Mouse (Mus musculus) myocyte (in vitro differentiated cells): ENCODE results near the gene Chmp4b. TPM values are rescaled to one million over a fixed set of nuclear protein-coding genes. Genes with fewer than 3 reads are reported as not detected.

Source experiments
- H3K27me3 ChIP-seq: one replicate; pipeline ENCODE4 v1.6.1; 2011; ENCODE audit not compliant: control insufficient read depth, insufficient read depth, insufficient read length
- H3K36me3 ChIP-seq: one replicate; pipeline ENCODE4 v1.6.1; 2011; ENCODE audit not compliant: control insufficient read depth, insufficient read depth
- H3K4me2 ChIP-seq: one replicate; pipeline ENCODE4 v1.6.1; 2011; ENCODE audit warnings: low read depth, control low read depth
- H3K4me3 ChIP-seq: one replicate; pipeline ENCODE4 v1.5.1; 2011; ENCODE audit warnings: mild to moderate bottlenecking, control low read depth, moderate library complexity
- H3K79me2 ChIP-seq: one replicate; pipeline ENCODE4 v1.6.1; 2011; ENCODE audit not compliant: control insufficient read depth, insufficient read depth
- H3ac ChIP-seq: one replicate; pipeline ENCODE4 v1.6.1; 2011; ENCODE audit not compliant: control insufficient read depth, insufficient read length
- CEBPB ChIP-seq: IDR thresholded peaks from 2 replicates; pipeline ENCODE4 v1.6.1; 2011; ENCODE audit warnings: mild to moderate bottlenecking, moderate library complexity; ENCODE audit not compliant: poor library complexity, insufficient read depth, severe bottlenecking
- E2F4 ChIP-seq: IDR thresholded peaks from one replicate; pipeline ENCODE4 v1.6.1; 2011; ENCODE audit warnings: mild to moderate bottlenecking, control low read depth, moderate library complexity; ENCODE audit not compliant: insufficient read depth
- MAX ChIP-seq: IDR thresholded peaks from one replicate; pipeline ENCODE4 v1.6.1; 2011; ENCODE audit warnings: low read depth, mild to moderate bottlenecking, control low read depth
- MYOD1 ChIP-seq, 3 experiments: IDR thresholded peaks; one replicate each; pipeline ENCODE4 v1.6.1; 2011; ENCODE audit warnings: control low read depth in 2 of 3, low read depth in 2 of 3, mild to moderate bottlenecking in 2 of 3, moderate library complexity in 1 of 3; ENCODE audit not compliant: insufficient read length in 2 of 3, control insufficient read depth in 1 of 3
- MYOG ChIP-seq, 3 experiments: IDR thresholded peaks; one replicate each; pipeline ENCODE4 v1.6.1; 2011; ENCODE audit warnings: control low read depth in 2 of 3, low read depth in 2 of 3, mild to moderate bottlenecking in 2 of 3; ENCODE audit not compliant: insufficient read length in 2 of 3, control insufficient read depth in 1 of 3, insufficient read depth in 1 of 3
- POLR2A ChIP-seq: IDR thresholded peaks from one replicate; pipeline ENCODE4 v1.6.1; 2011; ENCODE audit warnings: low read depth, mild to moderate bottlenecking, control low read depth, moderate library complexity; ENCODE audit not compliant: insufficient read length
- POLR2AphosphoS2 ChIP-seq: IDR thresholded peaks from one replicate; pipeline ENCODE4 v1.6.1; 2011; ENCODE audit warnings: low read depth, control low read depth; ENCODE audit not compliant: insufficient read length
- REST ChIP-seq: IDR thresholded peaks from one replicate; pipeline ENCODE4 v1.6.1; 2011; ENCODE audit warnings: mild to moderate bottlenecking, control low read depth, moderate library complexity; ENCODE audit not compliant: insufficient read depth, insufficient read length
- SRF ChIP-seq: IDR thresholded peaks from one replicate; pipeline ENCODE4 v1.6.1; 2011; ENCODE audit warnings: low read depth; ENCODE audit not compliant: control insufficient read depth, insufficient read length
- TCF12 ChIP-seq: IDR thresholded peaks from one replicate; pipeline ENCODE4 v1.6.1; 2011; ENCODE audit warnings: mild to moderate bottlenecking, control low read depth; ENCODE audit not compliant: poor library complexity, insufficient read depth, severe bottlenecking
- TCF3 ChIP-seq: IDR thresholded peaks from one replicate; pipeline ENCODE4 v1.6.1; 2011; ENCODE audit warnings: low read depth, control low read depth; ENCODE audit not compliant: insufficient read length
- USF1 ChIP-seq: IDR thresholded peaks from one replicate; pipeline ENCODE4 v1.6.1; 2011; ENCODE audit warnings: low read depth, mild to moderate bottlenecking, control low read depth, moderate library complexity
- polyA plus RNA-seq: library from polyadenylated mRNA; unstranded; fragments of >200 nt; fragmentation: generic; extraction: Trizol; gene quantifications from one replicate; pipeline ENCODE4 v1.2.1, GENCODE M21; 2012; ENCODE audit warnings: missing spikeins

Chmp4b gene
- polyA plus RNA-seq, 1 experiment, result 172 TPM

DNA sequence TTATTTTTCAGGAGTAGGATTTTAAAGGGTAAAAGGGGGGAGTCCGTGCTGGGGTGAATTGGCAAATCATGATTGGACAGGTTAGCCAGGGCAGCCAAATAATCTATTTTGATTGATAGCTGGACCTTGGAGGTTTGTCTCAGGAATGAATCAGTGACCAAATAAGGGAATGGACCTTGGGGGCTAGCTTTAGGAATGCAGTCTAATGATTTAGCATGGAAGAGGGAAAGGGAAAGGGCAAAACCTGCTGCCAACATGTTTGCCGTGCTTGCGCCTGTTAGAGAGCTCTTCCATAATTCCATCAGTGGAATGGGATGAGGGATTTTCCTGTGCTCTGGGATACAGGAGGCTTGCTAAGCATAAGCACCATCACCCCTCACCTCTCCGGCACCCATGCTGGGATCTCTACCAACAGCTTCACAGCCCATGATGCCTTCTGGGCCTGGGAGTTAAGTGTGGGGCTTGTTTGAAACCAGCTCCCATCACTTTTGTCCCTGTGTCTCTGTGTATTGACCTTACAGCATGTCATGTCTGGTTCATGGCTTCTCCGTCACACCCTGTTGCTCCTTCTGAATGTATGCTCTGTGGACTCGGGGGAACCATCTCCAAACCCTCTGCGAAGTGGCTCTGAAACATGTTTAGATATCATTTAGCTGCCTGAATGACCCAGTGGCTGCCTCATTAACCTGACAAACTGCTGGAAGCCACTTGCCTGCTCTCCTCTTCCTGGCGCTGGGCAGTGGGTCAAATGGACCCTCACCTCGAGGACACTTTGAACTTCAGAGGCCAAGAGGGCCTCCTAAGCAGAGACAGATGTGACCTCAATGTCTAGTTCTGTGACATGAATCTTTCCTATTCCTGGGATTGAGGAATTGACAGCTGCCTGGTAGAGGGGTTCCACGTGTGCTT lies 91.7 kb downstream of the Chmp4b start:
- Histone ChIP-seq H3K36me3 (no peaks in the 10 kb centered on the region), H3K27me3 (no peaks in the 10 kb centered on the region), H3K4me2 (no peak overlapping the region), H3K79me2 (no peaks in the 10 kb centered on the region), H3K4me3 (no peak overlapping the region), H3ac (no peak overlapping the region)
- TF ChIP-seq MYOG (IDR thresholded peaks at IDR 0.05; ENCODE audit: control insufficient read depth in 1 of 3, insufficient read depth in 1 of 3, insufficient read length in 2 of 3, low read depth in 2 of 3) (no peak), POLR2A (no peak), REST (no peak), CEBPB (no peak), MYOD1 (IDR thresholded peaks at IDR 0.05; ENCODE audit: control insufficient read depth in 1 of 3, insufficient read length in 2 of 3, low read depth in 2 of 3) (no peak), SRF (no peak), USF1 (no peak), POLR2AphosphoS2 (no peak), MAX (no peak), TCF12 (no peak), E2F4 (no peak), TCF3 (no peak)

DNA sequence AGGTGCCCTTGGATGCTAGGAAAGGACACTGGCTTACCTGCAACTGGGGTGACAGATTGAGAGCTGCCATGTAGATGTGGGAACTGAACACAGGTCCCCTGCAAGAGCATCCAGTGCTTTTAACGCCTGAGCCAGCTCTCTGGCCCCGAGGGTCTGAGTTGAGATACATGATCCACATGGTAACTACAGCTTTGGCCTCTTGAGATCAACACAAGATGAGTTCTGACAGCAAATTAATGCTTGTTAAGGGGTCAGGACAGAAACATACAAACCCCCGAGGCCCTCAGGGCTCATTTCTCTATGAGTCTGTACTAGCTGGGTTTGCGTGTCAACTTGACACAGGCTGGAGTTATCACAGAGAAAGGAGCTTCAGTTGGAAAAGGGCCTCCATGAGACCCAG lies 92.4 kb downstream of the Chmp4b start:
- Histone ChIP-seq H3K36me3 (no peaks in the 10 kb centered on the region), H3K27me3 (no peaks in the 10 kb centered on the region), H3K4me2 (no peak overlapping the region), H3ac (no peak overlapping the region), H3K4me3 (no peak overlapping the region), H3K79me2 (no peaks in the 10 kb centered on the region)
- TF ChIP-seq POLR2AphosphoS2 (no peak), TCF12 (no peak), TCF3 (no peak), POLR2A (no peak), USF1 (no peak), REST (no peak), MYOG (IDR thresholded peaks at IDR 0.05; ENCODE audit: control insufficient read depth in 1 of 3, insufficient read depth in 1 of 3, insufficient read length in 2 of 3, low read depth in 2 of 3) (no peak), SRF (no peak), MAX (no peak), CEBPB (no peak), MYOD1 (IDR thresholded peaks at IDR 0.05; ENCODE audit: control insufficient read depth in 1 of 3, insufficient read length in 2 of 3, low read depth in 2 of 3) (no peak)

Other genes starting within 250 kb of the Chmp4b start
- gene Snta1, start 243.6 kb upstream of the Chmp4b start, polyA plus RNA-seq, result 61.7 TPM
- 7.5 TPM for gene Cbfa2t2, start 215.2 kb upstream of the Chmp4b start, polyA plus RNA-seq
- gene 1700003F12Rik, start 104.6 kb upstream of the Chmp4b start, polyA plus RNA-seq, result 22.9 TPM
- 0.17 TPM for gene Actl10, start 99.9 kb upstream of the Chmp4b start, polyA plus RNA-seq
- 0.12 TPM for gene Necab3, start 92.8 kb upstream of the Chmp4b start, polyA plus RNA-seq
- 11.0 TPM for gene E2f1, start 81.8 kb upstream of the Chmp4b start, polyA plus RNA-seq
- 12.5 TPM for gene Pxmp4, start 48.0 kb upstream of the Chmp4b start, polyA plus RNA-seq
- 3.4 TPM for gene Zfp341, start 38.4 kb upstream of the Chmp4b start, polyA plus RNA-seq
- 0.47 TPM for gene 4930519P11Rik, start 38.3 kb upstream of the Chmp4b start, polyA plus RNA-seq
- gene Gm14214, start 118.3 kb downstream of the Chmp4b start, polyA plus RNA-seq, result not detected
- 379 TPM for gene Raly, start 139.4 kb downstream of the Chmp4b start, polyA plus RNA-seq
- gene a, start 139.7 kb downstream of the Chmp4b start, polyA plus RNA-seq, result not detected
- 143 TPM for gene Eif2s2, start 241.2 kb downstream of the Chmp4b start, polyA plus RNA-seq